Mouse (Mus musculus) limb, embryonic 13.5 days (tissue): ENCODE measurements at regions not wholly inside any gene's neighbourhood (a gene's known extent, or its start where the extent isn't known, plus 50 kb on each side); places are given as distances from the start of the nearest gene placed in this dataset.

Experiments used
- ATAC-seq: fragments of 200-750 bp; cut with Nextera tagmentation; 2 replicates; pipeline ENCODE4 v1.8.0; 2017; ENCODE audit warnings: low read depth, moderate number of reproducible peaks, moderate TSS enrichment; ENCODE audit not compliant: low FRiP score
- H3K27ac ChIP-seq: fragments of 300-500 bp; sonication (generic); 2 replicates; pipeline ENCODE4 v1.5.1; 2015; ENCODE audit warnings: inconsistent platforms, mild to moderate bottlenecking, moderate library complexity
- H3K27me3 ChIP-seq: fragments of 300-500 bp; sonication (generic); 2 replicates; pipeline ENCODE4 v1.6.1; 2015; ENCODE audit warnings: mild to moderate bottlenecking, inconsistent platforms
- H3K36me3 ChIP-seq: fragments of 300-500 bp; sonication (generic); 2 replicates; pipeline ENCODE4 v1.6.1; 2015; ENCODE audit warnings: inconsistent platforms, mild to moderate bottlenecking, moderate library complexity
- H3K4me1 ChIP-seq: fragments of 300-500 bp; sonication (generic); 2 replicates; pipeline ENCODE4 v1.6.1; 2015; ENCODE audit warnings: inconsistent platforms
- H3K4me2 ChIP-seq: fragments of 300-500 bp; sonication (generic); replicated peaks from 2 replicates; pipeline ENCODE4 v1.6.1; 2015; ENCODE audit warnings: inconsistent platforms, mild to moderate bottlenecking, moderate library complexity
- H3K4me3 ChIP-seq: fragments of 300-500 bp; sonication (generic); 2 replicates; pipeline ENCODE4 v1.5.1; 2015; ENCODE audit warnings: moderate library complexity, mild to moderate bottlenecking, inconsistent platforms
- H3K9ac ChIP-seq: fragments of 300-500 bp; sonication (generic); 2 replicates; pipeline ENCODE4 v1.6.1; 2015; ENCODE audit warnings: mild to moderate bottlenecking, inconsistent platforms
- H3K9me3 ChIP-seq: fragments of 300-500 bp; sonication (generic); 2 replicates; pipeline ENCODE4 v1.6.1; 2016; ENCODE audit warnings: inconsistent platforms
- WGBS: fragments of 180-500 bp; shearing (Covaris S2); methylation state at CpG from one replicate; pipeline ENCODE4 v1.1.7; 2015; 5-methylcytosine and 5-hydroxymethylcytosine counted together

DNA sequence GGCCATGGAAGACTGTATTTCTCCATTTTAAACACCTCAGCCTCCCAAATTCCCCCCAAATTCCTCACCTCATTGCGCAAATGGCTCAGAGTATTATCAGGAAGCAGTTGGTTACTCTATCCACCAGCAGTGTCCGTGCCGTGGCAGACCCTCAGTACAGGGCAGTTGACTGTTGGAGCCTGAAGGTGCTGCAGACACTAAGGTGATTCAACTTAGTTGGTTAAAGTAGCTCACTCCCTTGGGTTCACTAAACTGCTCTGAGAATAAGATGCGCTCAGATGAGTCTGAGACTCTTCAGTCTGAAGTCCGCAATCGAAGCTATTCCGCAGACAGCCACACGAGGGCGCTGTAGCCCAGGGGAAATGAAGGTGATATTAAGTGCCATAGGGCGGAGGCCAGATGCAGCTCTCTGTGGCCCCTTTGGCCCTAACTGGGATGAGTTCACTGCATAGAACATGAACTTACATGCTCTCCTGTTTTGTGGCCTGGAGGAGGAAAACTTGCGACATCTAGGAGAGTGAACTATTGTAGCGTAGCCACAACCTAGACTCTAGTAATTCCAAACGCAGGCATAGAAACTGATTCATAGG is 62.9 kb downstream of the Amer3 start:
- Histone ChIP-seq H3K4me3 (no peak overlapping the region), H3K9me3 (no peaks in the 10 kb centered on the region), H3K4me2 (no peak overlapping the region), H3K4me1 (no peaks in the 10 kb centered on the region), H3K27ac (no peak overlapping the region), H3K36me3 (no peaks in the 10 kb centered on the region), H3K9ac (no peak overlapping the region), H3K27me3 (no peaks in the 10 kb centered on the region)
- no peak for ATAC-seq
- 35% methylated on average over 13 of the region's 13 CpGs for WGBS

DNA sequence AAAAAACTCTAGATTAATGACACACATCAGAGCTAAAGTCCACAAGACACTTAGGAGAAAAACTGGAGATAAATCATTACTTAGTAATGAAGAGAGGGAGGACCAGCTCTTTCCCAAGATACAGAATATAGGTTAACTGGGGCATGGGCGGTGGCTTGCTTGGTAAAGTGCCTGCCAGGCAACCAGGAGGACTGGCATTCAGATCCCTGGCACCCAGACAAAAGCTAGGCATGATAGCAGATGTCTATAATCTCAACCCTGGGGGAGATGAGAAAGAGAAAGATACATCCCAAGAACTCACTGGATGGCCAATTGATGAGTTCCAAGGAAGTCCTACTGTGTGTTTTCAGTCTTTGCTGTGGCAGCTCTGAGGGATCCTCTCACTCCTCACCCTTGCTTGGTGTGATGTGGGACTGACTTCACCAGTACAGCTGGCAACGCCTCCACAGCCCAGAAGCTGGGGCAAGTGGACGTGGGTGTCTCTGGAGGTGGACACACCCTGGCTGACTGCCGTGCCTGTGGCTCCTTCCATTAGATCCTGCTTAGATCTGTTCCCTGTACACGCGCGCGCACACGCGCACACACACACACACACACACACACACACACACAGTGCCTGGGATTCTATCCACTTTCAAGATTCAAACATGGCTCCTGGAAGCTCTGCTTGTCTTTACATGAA is 74.6 kb downstream of the Amer3 start:
- no peak overlapping the region for H3K4me3 ChIP-seq
- H3K4me1 ChIP-seq, result no peaks in the 10 kb centered on the region
- WGBS, result 87% methylated on average over 10 of the region's 10 CpGs
- no peaks in the 10 kb centered on the region for H3K9me3 ChIP-seq
- no peak overlapping the region for H3K4me2 ChIP-seq
- no peaks in the 10 kb centered on the region for H3K36me3 ChIP-seq
- H3K9ac ChIP-seq, result no peak overlapping the region
- no peak overlapping the region for H3K27ac ChIP-seq
- H3K27me3 ChIP-seq, result no peaks in the 10 kb centered on the region
- ATAC-seq, result no peak

DNA sequence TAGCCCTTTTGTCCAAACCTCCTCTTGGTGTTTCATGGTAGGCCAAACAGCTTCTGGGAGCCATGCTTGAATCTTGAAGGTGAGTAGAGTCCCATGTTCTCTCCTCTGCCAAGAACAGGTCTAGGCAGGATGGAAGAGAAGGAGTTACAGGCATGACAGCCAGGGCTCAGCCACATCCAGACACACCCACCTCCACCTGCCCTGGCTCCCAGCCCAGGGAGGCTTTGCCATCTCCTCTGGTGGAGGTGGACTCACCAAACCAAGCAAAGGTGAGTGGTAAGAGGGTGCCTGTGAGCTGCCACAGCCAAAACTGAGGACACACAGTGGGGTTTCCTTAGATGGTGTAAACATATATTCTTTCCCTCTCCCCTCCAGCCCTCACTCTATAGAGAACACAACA is 78.0 kb downstream of the Amer3 start:
- H3K27me3 ChIP-seq, result no peaks in the 10 kb centered on the region
- no peaks in the 10 kb centered on the region for H3K9me3 ChIP-seq
- H3K27ac ChIP-seq, result no peak overlapping the region
- H3K4me3 ChIP-seq, result no peak overlapping the region
- H3K4me2 ChIP-seq, result no peak overlapping the region
- ATAC-seq, result no peak
- no peaks in the 10 kb centered on the region for H3K36me3 ChIP-seq
- no peaks in the 10 kb centered on the region for H3K4me1 ChIP-seq
- no peak overlapping the region for H3K9ac ChIP-seq

DNA sequence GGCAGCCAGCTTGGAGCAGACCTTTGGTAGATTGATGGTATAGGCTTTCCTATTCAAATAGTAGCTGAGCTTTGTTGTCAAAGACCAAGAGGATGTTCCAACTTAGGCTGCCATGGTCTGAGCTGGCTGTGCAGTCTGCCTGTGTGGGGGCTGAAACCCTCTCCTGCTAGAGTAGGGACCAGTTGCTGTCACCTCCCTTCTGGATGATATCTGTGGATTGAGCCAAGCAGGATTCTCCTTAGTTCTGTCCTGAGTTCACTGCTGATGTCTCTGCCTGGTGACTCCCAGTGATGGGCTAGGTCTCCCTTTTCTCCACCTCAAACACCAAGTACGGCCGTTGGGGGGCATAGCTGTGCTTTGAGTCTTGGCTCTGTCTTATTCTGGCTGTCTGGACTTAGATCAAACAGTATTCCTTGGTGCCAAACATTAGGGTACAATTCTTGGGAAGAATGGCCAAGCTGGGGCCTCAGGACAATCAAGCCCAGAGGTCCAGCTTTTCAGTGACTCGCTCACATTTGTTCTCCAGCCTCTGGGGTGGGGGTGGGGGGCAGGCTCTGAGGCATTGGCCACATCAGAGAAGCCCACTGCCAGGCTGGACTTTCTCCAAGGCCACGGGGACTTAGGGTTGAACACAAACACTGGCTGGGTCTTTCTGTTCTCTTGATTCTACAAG is 84.6 kb downstream of the Amer3 start:
- Histone ChIP-seq H3K27me3 (no peaks in the 10 kb centered on the region), H3K4me2 (no peak overlapping the region), H3K4me3 (no peak overlapping the region), H3K4me1 (no peaks in the 10 kb centered on the region), H3K9me3 (no peaks in the 10 kb centered on the region), H3K27ac (no peak overlapping the region), H3K9ac (no peak overlapping the region), H3K36me3 (no peaks in the 10 kb centered on the region)
- ATAC-seq, result no peak
- 81% methylated on average over 4 of the region's 4 CpGs for WGBS

DNA sequence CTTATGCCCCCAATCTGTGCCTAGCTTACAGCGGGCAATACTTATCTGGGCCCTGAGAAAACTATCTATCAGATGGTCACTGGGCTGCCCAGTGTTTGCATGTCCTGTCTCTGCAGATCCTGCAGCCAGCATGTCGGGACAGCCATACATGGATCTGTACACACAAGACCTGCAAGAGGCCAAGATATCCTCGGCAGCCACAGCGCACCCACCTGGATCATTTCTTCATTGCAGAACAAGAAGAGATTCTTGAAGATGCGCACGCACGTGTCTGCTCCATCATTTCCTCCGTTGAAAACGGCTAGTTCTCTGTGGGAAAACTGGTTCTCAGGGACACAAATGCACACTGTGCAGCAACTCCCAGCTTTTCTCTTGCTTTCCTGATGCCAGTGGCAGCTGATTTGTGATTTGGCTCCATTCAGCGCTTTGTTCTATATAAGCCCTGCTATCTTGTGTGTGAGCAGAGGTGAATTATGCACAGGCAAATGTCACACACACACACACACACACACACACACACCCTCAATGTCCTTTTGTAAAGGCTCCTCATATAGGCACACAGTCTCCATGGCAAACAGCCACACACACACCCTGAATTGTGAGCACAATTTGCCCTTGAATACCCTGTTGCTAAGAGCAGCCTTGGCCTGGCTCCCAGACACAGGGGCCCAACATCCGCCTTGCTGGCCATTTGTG is 85.5 kb downstream of the Amer3 start:
- Histone ChIP-seq H3K9ac (no peak overlapping the region), H3K27me3 (no peaks in the 10 kb centered on the region), H3K4me2 (no peak overlapping the region), H3K9me3 (no peaks in the 10 kb centered on the region), H3K36me3 (no peaks in the 10 kb centered on the region), H3K4me3 (no peak overlapping the region), H3K4me1 (no peaks in the 10 kb centered on the region), H3K27ac (no peak overlapping the region)
- no peak for ATAC-seq
- WGBS, result 88% methylated on average over 11 of the region's 11 CpGs

DNA sequence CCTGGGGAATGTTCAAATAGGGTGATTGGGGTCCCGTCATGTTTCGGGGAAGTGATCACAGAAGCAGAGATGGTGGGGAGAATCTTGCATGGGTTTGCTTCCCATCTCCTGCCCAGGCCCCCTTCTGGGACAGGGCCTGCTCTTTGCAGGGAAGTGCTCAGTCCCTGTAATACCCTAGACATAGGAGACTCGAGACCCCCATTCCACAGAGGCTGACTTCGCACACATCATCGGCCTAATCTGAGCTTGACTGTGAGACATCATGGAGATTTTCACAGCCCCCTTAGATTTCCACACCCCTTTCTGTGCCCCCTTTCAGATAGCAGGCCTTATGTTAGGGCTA is 86.0 kb downstream of the Amer3 start:
- no peaks in the 10 kb centered on the region for H3K9me3 ChIP-seq
- no peaks in the 10 kb centered on the region for H3K36me3 ChIP-seq
- H3K4me3 ChIP-seq, result no peak overlapping the region
- no peak overlapping the region for H3K9ac ChIP-seq
- no peaks in the 10 kb centered on the region for H3K27me3 ChIP-seq
- H3K4me2 ChIP-seq, result no peak overlapping the region
- WGBS, result 92% methylated on average over 5 of the region's 5 CpGs
- no peak overlapping the region for H3K27ac ChIP-seq
- no peak for ATAC-seq
- H3K4me1 ChIP-seq, result no peaks in the 10 kb centered on the region

DNA sequence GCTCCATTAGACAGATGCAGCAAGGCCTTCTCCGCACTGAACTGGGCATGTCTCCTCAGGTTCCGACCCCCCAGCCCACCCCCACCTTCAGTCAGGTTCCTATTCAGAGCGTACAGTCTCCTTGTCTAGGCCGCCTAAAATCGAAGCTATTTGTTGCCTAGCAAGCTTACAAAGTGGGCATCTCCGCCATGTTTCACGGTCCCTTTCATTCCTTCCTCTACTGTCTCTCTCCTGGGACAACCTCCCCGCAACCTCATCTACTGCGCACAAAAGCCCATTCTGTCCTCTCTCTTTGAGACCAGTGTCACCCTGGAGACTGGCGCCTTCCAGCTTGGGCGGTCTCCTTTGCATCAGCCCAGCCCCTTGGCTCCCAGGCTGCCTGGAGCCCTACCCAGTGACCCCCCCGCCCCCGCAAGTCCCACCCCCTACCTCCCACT is 86.8 kb downstream of the Amer3 start:
- H3K9ac ChIP-seq, result no peak overlapping the region
- H3K27ac ChIP-seq, result no peak overlapping the region
- H3K4me1 ChIP-seq, result no peaks in the 10 kb centered on the region
- no peaks in the 10 kb centered on the region for H3K9me3 ChIP-seq
- ATAC-seq, result no peak
- WGBS, result 89% methylated on average over 13 of the region's 13 CpGs
- H3K36me3 ChIP-seq, result no peaks in the 10 kb centered on the region
- H3K27me3 ChIP-seq, result no peaks in the 10 kb centered on the region
- no peak overlapping the region for H3K4me2 ChIP-seq
- H3K4me3 ChIP-seq, result no peak overlapping the region

DNA sequence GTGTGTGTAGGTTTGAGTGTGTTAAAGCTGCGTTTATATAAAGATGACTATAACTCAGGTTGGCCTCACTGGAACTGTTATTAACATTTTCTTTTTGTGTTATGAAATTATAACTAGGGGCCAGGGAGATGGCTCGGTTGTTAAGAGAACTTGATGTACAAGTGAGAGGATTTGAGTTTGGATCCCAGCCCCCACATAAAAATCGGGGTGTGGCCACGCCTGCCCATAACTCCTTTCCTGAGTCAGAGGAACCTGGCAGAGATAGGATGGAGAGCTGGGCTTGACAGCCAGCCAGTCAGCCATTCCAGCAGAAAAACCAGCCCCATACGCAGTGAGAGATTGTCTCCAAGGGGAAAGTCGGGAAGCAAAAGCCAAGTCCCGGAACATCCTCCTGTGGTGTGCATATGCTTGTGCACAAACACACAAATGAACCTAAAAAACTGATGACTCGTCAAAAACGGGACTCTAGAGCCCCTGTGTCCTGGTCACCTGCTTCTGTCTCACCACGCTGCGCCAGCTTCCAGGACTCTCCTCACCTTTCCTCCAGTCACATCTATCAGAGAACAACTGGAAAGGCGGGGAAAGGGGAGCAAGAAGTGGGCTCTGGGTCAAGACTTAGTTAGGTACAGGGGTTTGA is 97.8 kb downstream of the Amer3 start:
- Histone ChIP-seq H3K9me3 (no peaks in the 10 kb centered on the region), H3K4me3 (peak overlapping the region; percentile 51; the same call in 1 of the 2 replicates), H3K27me3 (peaks cover 65% of the 10 kb centered on the region), H3K9ac (no peak overlapping the region), H3K27ac (no peak overlapping the region), H3K36me3 (no peaks in the 10 kb centered on the region), H3K4me2 (peak overlapping the region; percentile 94), H3K4me1 (peaks cover 20% of the 10 kb centered on the region)
- WGBS, result 47% methylated on average over 12 of the region's 12 CpGs
- ATAC-seq, result no peak

DNA sequence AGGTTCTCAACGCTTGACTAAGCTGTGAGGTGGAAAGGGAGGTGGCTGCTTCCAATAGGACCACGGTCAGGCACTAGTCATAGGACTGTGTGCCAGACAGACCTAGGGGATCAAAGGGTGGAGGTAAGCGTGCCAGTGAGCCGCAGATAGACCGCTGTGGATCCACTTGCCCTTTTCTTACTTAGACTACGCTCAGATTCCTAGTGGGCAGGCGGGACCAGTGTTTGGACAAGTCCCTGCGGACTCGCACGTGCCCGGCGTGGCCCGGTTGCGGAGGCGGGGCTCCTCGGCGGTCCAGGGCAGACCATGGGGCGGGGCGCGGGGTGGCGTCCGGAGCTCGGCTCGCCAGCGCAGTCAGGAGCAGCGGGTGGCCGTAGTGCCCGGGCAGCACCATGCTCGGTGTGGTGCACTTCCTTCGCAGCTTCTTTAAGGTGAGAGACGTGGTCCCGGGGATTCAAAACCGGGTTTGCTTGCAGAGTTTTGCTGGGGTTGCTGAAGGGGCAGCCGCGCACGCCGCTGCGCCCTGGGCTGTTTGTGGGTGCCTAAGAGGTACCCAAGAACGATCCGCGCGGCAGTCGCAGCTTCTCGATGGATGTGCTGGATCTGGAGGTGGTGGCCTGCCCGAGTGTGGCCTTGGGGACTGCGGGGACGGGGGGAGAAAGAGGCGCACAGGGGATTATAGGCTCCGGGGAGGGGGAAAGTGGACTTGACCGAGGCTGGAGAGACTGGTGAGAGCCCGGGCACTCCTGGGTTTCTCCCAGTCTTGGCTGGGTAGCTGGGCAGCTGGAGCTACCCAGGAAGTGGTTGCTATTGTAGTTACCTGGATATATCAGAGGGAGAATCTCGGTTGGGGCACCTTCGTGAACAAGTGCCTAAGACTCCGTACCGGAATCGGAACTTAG is 98.6 kb downstream of the Amer3 start:
- Histone ChIP-seq H3K9ac (peak overlapping the region; percentile 62), H3K4me1 (peaks cover 20% of the 10 kb centered on the region), H3K9me3 (no peaks in the 10 kb centered on the region), H3K36me3 (no peaks in the 10 kb centered on the region), H3K4me2 (peak overlapping the region; percentile 94), H3K27me3 (peaks cover 65% of the 10 kb centered on the region), H3K27ac (no peak overlapping the region), H3K4me3 (peak overlapping the region; percentile 51)
- WGBS, result under 1% methylated on average over 54 of the region's 56 CpGs
- peak; percentile 56; the same call in 1 of the 2 replicates for ATAC-seq

DNA sequence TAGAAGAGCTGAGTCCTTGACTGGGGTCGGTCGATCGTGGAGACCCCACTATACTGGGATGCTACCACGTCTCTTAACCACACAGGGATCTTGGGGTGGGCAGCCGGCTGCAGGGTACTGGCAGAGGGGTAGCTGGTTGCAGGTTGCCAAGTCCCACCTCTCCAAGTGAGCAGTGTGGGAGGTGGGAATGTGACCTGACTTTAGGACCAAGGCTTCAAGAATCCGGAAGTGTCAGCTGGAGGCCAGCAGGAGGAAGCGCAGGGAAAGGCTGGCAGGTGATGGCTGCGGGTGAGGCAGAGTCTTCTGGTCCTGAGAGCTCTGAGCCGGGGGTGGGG is 99.2 kb downstream of the Amer3 start:
- Histone ChIP-seq H3K27ac (no peak overlapping the region), H3K4me1 (peaks cover 20% of the 10 kb centered on the region), H3K27me3 (peaks cover 65% of the 10 kb centered on the region), H3K9ac (peak overlapping the region; percentile 62; the same call in 1 of the 2 replicates), H3K36me3 (no peaks in the 10 kb centered on the region), H3K4me2 (peak overlapping the region; percentile 94), H3K9me3 (no peaks in the 10 kb centered on the region), H3K4me3 (peak overlapping the region; percentile 51)
- ATAC-seq, result no peak
- WGBS, result 3% methylated on average over 9 of the region's 9 CpGs

DNA sequence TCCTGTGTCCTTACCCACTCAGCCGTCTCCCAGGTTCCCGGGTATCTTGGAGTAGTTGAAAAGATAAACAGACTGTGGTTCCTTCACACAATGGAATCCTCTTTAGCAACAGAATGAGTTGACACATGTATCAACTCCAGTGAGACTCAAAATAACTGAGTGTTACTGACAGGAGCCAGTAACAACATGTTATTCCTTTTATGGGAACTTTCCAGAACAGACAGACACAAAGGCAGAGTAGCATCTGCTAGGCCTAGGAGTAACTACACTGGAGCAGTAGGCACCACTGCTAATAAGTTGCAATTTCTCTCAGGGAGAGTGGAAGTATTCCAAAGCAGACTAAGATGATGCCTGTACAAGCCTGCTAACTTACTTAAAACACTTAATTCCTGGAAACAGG is 107.1 kb downstream of the Amer3 start:
- H3K4me1 ChIP-seq, result no peaks in the 10 kb centered on the region
- H3K4me3 ChIP-seq, result no peak overlapping the region
- H3K9ac ChIP-seq, result no peak overlapping the region
- no peak overlapping the region for H3K27ac ChIP-seq
- no peaks in the 10 kb centered on the region for H3K27me3 ChIP-seq
- H3K4me2 ChIP-seq, result no peak overlapping the region
- ATAC-seq, result no peak
- H3K36me3 ChIP-seq, result no peaks in the 10 kb centered on the region
- no peaks in the 10 kb centered on the region for H3K9me3 ChIP-seq
- 64% methylated on average over 2 of the region's 2 CpGs for WGBS
